Mouse (Mus musculus): Measurements from ENCODE around the gene Galnt18. TPM values are rescaled to one million over a fixed set of nuclear protein-coding genes. Genes with fewer than 3 reads are reported as not detected.

The Galnt18 gene
- total RNA-seq, 2 experiments from 2014 or later = not detected

- no peak for ATAC-seq (replicated peaks; ENCODE audit: low FRiP score, poor library complexity, severe bottlenecking)
Measured at GRCm38 (mm10) chr7:111509167-111509854, 270.5 kb downstream of the Galnt18 start.

- ATAC-seq (replicated peaks; ENCODE audit: low FRiP score, poor library complexity, severe bottlenecking) = no peak
Measured at GRCm38 (mm10) chr7:111500616-111501015, 279.2 kb downstream of the Galnt18 start.

GRCm38 (mm10) chr7:111499255-111499790 is 280.5 kb downstream of the Galnt18 start:
- no peak for ATAC-seq (replicated peaks; ENCODE audit: low FRiP score, poor library complexity, severe bottlenecking)

- no peak for ATAC-seq (replicated peaks; ENCODE audit: low FRiP score, poor library complexity, severe bottlenecking)
Measured at GRCm38 (mm10) chr7:111497191-111497590, 282.6 kb downstream of the Galnt18 start.

GRCm38 (mm10) chr7:111492242-111492949 is 287.4 kb downstream of the Galnt18 start:
- ATAC-seq (replicated peaks; ENCODE audit: low FRiP score, poor library complexity, severe bottlenecking) = no peak

- no peak for ATAC-seq (replicated peaks; ENCODE audit: low FRiP score, poor library complexity, severe bottlenecking)
Measured at GRCm38 (mm10) chr7:111491566-111491965, 288.2 kb downstream of the Galnt18 start.

- ATAC-seq (replicated peaks; ENCODE audit: low FRiP score, poor library complexity, severe bottlenecking) = no peak
Measured at GRCm38 (mm10) chr7:111486811-111487333, 292.9 kb downstream of the Galnt18 start.

- ATAC-seq (replicated peaks; ENCODE audit: low FRiP score, poor library complexity, severe bottlenecking) = no peak
Measured at GRCm38 (mm10) chr7:111483896-111484295, 295.9 kb downstream of the Galnt18 start.

- ATAC-seq (replicated peaks; ENCODE audit: low FRiP score, poor library complexity, severe bottlenecking) = no peak
Measured at GRCm38 (mm10) chr7:111483321-111483720, 296.5 kb downstream of the Galnt18 start.

GRCm38 (mm10) chr7:111467715-111468114 is 312.1 kb downstream of the Galnt18 start:
- ATAC-seq (replicated peaks; ENCODE audit: low FRiP score, poor library complexity, severe bottlenecking) = no peak

GRCm38 (mm10) chr7:111466720-111467119 is 313.1 kb downstream of the Galnt18 start:
- ATAC-seq (replicated peaks; ENCODE audit: low FRiP score, poor library complexity, severe bottlenecking) = no peak

- no peak for ATAC-seq (replicated peaks; ENCODE audit: low FRiP score, poor library complexity, severe bottlenecking)
Measured at GRCm38 (mm10) chr7:111466121-111466520, 313.7 kb downstream of the Galnt18 start.

- no peak for ATAC-seq (replicated peaks; ENCODE audit: low FRiP score, poor library complexity, severe bottlenecking)
Measured at GRCm38 (mm10) chr7:111459716-111460115, 320.1 kb downstream of the Galnt18 start.

GRCm38 (mm10) chr7:111456007-111456406 is 323.8 kb downstream of the Galnt18 start:
- ATAC-seq (replicated peaks; ENCODE audit: low FRiP score, poor library complexity, severe bottlenecking) = no peak

GRCm38 (mm10) chr7:111455541-111455940 is 324.2 kb downstream of the Galnt18 start:
- ATAC-seq (replicated peaks; ENCODE audit: low FRiP score, poor library complexity, severe bottlenecking) = no peak

- no peak for ATAC-seq (replicated peaks; ENCODE audit: low FRiP score, poor library complexity, severe bottlenecking)
Measured at GRCm38 (mm10) chr7:111452000-111452399, 327.8 kb downstream of the Galnt18 start.

- ATAC-seq (replicated peaks; ENCODE audit: low FRiP score, poor library complexity, severe bottlenecking) = no peak
Measured at GRCm38 (mm10) chr7:111450286-111451095, 329.3 kb downstream of the Galnt18 start.

GRCm38 (mm10) chr7:111433173-111433572 is 346.6 kb downstream of the Galnt18 start:
- ATAC-seq (replicated peaks; ENCODE audit: low FRiP score, poor library complexity, severe bottlenecking) = no peak

GRCm38 (mm10) chr7:111427392-111427791 is 352.4 kb downstream of the Galnt18 start:
- ATAC-seq (replicated peaks; ENCODE audit: low FRiP score, poor library complexity, severe bottlenecking) = no peak
